Mouse (Mus musculus) heart, adult 8-10 months (tissue): ENCODE measurements around the gene Hipk2. TPM values are rescaled to one million over a fixed set of nuclear protein-coding genes. Genes with fewer than 3 reads are reported as not detected.

Source experiments
- DNase-seq: peaks from one replicate; pipeline ENCODE4 v3.0.0; 2022; ENCODE audit warnings: low spot score
- total RNA-seq, 4 experiments: library from RNA; stranded (reverse); gene quantifications; 2 replicates each; pipeline ENCODE4 v1.2.4; 2022

The Hipk2 gene
- total RNA-seq, 4 experiments from 2014 or later, result 94.2 to 109 (median 105) TPM

DNA sequence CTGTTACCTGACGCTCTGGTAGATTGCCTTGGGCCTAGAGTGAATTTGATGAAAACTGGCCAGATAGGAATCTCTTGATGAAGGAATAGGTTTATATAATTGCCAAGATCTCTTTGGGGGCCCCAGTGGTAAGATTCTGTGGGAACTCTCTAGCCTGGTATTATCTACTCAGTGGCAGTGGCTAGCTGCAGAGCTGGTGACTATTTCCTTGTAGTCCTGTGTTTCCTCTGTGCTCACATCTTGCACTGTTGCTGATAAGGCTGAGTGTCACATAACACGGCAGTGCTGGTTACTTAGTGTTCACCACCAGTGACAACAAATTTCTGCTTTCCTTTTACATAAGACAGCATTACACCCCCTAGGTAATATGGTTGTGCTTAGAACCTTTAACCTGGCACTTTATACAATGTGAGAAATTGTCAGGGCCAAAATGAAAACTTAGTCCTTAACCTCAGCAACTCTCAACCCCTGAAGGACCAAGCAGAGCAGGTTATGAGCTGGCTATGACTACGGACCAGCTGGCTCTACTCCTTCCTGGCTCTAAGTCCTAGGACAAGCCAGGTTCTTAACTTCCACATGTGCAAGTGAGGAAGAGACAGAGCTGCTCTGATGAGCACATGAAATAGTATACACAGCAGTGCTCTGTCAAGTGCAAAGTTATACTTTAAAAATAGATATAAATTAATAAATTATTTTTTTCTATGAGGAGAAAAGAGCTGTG, 80.7 kb downstream of the Hipk2 start:
- no peak for DNase-seq

DNA sequence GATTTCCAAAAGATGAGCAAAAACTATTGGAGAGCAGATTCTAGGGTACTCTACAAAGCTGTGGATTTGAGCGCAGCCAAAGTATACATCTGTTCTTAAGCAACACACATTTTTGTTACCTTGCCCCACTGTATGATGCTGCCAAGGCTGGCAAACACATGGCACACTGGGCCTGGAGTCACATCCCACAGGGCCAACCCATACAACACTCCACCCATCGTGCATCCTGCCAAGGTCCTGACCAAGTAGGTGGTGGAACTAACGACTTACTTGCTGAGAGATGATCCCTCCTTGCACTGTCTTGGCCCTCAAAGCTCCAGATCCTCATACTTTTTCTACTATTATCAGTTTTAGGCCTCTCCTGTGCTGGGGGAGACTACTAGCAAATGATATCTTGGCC, 83.0 kb downstream of the Hipk2 start:
- peak; percentile 22 for DNase-seq

DNA sequence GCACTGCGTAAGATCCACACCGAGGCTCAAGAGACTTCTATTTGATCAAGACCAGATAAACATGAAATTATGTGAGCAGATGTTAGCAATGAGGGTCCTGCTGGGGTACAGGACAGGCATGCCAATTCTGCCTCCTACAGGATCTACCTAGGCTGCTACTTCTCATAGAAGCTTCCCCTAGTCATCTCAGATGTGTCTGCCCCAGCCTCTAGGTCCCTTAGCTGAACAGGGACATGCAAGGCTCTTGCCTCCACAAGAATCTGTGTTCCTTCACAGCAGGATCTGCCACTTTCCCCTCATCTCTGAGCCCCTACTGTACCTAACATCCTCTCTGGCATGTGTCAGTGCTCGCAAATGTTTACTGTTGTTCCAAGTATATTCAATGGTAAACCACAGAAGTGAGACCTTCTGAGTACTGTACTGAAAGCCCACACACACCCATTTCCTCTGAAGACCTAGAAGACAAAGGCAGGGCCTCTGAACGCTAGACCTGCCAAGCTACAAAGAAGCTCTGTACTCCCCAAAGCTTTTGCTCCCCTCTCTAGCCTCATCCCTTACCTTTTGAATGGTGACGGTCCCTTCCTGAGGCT, 86.6 kb downstream of the Hipk2 start:
- no peak for DNase-seq

- peak; percentile 28 for DNase-seq
Measured at GRCm38 (mm10) chr6:38787811-38788509, 88.0 kb downstream of the Hipk2 start.

GRCm38 (mm10) chr6:38787134-38787533, 88.8 kb downstream of the Hipk2 start:
- DNase-seq, result no peak

DNA sequence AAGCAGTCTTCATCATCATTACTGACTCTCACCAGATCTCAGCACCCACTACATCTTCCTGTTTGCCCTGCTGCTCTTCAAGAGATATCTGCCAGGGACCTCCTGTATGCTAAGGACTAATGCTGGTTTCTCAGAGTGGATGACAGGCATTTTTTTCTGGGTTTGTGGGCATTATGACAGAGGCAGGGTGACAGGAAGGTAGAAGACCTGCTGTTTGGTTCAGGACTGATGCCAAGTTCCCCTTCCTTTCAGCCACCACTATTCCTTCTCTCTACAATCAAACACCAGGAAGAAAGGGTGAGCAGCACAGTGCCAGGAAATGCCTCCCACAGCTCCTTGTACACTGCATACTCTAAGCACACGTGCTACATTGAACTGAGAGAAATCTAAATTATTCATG, 90.2 kb downstream of the Hipk2 start:
- no peak for DNase-seq

- no peak for DNase-seq
Measured at GRCm38 (mm10) chr6:38779411-38779810, 96.6 kb downstream of the Hipk2 start.

DNA sequence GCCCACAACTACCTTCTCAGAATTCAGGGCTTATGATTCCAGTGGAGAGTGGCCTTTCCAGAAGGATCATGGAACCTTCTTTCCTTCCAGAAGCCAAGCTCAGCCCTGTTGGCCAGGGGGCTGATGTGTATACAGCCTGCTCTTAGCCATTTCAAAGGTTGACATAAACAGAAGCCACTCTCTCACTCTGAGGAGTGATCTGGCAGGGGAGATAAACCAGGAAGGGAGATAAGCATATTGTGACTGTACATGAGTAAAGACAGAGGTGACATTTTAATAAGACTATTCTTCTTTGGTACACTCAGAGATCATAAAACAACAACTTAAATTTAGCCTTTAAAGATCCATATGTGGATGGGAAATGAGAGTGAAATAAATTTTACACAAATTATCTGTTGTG, 97.1 kb downstream of the Hipk2 start:
- DNase-seq, result no peak

GRCm38 (mm10) chr6:38776000-38776584, 99.9 kb downstream of the Hipk2 start:
- DNase-seq, result no peak

- no peak for DNase-seq
Measured at GRCm38 (mm10) chr6:38772836-38773518, 103.0 kb downstream of the Hipk2 start.

DNA sequence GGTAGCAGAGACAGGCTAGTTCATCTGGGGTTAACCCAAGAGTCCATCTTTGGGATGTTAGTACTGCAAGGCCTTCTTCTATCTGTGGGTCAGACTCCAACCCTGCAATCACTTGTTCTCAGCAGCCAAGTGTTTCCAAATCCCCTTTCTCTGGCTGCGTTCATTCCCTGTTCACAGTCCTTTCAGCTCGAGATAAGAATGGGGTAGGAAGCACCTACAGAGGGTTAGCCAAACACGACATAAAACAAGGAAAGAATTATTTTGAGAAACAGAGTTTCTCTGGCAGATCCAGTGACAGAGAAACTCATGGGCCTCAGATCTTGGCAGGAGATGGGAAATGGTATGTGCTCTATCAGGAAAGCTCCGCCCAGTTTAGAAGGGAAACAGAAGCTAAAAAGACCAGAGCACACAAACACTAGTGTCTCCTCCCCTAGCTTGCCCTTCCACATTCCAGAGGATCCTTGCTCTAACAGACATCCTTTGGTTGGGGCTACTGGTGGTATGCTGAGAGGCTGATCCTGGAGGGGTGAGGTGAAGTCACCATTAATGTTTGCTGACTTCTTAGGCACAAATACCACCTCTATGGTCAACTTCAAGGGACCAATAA, 104.8 kb downstream of the Hipk2 start:
- DNase-seq, result no peak

DNA sequence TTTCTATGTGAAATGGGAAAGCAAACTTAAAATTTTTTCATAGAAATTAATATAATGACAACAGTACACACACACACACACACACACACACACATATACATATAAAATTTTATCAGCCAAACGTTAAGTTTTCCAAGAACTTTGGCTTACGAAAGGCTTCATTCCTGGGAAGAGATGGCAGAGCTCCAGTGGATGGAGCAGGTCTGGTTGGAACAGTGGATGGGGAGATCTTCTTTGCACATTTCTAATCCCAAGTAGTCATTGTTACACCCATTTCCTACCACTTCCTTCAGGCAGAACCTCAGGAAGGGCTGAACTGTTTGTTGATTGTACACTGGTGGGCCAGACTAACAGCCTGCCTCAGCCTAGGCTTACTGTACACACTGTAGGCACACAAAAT, 106.3 kb downstream of the Hipk2 start:
- no peak for DNase-seq

DNA sequence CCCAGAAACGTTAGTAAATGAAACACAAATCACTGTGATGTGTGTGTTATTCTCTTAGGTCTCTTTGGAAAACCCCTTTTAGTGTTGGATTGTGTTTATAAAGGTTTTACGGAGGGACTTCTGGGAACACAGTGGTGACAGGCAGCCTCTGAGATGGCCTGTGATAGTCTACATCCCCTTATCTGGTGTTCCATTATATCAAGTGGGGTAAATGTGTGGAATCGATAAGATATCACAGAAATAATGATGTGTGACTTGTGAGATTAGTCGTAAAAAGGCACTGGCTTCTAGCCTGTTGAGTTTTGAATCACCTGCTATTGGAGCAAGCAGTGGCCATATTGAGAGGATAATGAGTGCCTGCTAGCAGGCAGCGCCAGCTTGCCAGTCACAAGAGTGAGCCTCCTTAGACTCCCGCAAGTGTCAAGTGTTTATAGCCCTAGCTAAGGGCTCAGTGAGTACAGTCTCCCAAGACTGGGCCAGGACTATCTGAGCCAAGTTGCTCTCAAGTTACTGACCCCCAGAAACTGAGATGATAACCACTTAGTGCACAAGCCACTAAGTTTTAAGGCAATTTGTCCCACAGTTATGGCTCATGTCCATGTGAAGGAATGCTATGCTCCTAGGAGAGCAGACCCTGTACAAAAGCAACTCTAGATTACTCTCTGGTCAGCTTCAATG, 113.2 kb downstream of the Hipk2 start:
- no peak for DNase-seq

- DNase-seq, result no peak
Measured at GRCm38 (mm10) chr6:38762006-38762405, 114.0 kb downstream of the Hipk2 start.

GRCm38 (mm10) chr6:38760911-38761706, 114.9 kb downstream of the Hipk2 start:
- DNase-seq, result no peak

DNA sequence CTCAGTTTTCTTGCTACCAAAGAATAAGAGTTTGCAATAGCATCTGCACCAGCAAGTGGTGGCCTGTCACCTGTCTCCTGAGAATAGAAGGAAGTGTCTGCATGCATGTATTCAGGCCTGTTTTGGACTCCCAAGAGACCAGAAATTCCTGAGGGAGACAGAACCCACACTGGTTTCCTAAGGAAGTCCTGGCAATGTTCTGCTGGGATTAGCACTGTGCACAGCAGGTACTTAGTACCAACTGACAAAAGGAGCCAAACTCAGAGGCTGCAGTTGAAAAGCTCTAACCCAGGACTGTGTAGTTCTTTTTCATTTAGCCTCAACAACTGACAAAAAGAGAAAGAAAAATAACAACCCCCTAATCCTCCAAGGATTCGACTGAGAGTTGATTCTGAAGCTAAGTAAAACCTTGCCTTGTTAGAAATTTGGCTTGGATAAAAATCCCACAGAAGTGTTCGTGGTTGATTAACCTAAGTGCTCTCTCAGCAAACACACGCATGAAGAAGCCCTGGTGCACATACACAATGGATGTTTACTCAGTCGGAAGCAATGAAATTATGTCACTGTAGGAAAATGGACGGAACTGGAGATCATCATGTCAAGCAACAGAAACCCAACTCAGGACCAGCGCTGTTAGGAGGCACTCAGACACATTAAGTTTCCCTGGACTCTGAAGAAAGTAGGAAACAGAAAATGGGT, 115.9 kb downstream of the Hipk2 start:
- DNase-seq, result no peak

DNA sequence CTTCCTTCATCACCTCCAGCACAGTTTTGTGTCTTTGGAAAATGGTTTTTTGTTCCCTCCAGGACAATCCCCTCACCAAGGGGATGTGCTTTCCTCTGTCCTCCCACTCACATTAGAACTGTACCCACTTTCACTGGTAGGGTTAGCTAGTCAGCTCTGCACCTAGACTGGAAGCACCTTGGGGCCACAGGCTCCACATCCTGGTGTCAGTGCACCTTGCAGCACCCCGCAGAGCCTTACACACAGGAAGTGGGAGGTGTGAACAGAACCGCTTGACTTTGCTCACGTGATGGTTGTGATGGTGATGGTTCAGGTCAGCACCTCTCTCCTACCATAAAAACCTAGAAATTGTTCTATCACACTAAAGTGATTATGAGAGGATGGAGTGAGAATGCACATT, 116.8 kb downstream of the Hipk2 start:
- DNase-seq, result no peak

DNA sequence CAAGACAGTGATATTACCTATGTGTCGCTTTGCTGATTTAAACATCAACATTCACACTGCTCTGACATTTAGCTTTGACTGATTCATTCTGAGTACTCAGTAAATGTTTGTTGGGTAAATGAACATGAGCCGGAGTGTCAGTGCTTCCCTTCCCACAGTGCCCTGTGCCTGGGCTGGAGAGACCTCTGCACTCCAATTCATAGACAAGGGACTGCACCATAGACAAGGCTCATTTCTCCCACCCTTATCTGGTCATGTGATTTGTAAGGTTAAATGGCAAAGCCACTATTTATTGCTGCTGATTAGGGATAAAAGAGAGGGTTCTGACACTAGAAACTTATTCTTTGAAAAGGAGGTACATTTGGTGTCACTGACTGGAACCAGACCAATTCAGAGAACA, 118.4 kb downstream of the Hipk2 start:
- DNase-seq, result no peak

GRCm38 (mm10) chr6:38756968-38757367, 119.0 kb downstream of the Hipk2 start:
- no peak for DNase-seq

DNA sequence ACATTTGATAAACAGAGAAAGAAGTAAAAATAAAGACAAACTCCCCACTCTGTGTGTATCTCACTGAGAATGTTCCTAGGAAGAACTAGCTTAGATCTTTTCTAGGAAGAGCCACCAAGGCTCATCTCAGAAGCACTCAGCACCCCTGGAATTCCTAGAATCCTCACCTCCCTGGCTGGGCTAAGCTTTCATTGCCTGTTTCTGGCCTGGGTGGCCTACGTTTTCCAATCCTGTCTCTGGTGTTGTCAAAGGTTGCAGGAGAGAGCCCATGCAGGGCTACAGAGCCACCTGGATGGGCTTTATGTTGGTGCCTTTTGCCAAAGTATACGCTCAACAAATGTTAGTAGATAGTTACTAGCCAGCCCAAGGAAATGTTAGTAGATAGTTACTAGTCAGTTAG, 120.0 kb downstream of the Hipk2 start:
- no peak for DNase-seq
